Mouse (Mus musculus): Measurements from ENCODE around the gene Gm48552. TPM values are rescaled to one million over a fixed set of nuclear protein-coding genes. Genes with fewer than 3 reads are reported as not detected.

The Gm48552 gene
- 0.63 TPM in 1 of 2 replicates, not detected in the other for polyA plus RNA-seq (2014; fragmentation: Nextera tagmentation; extraction: Ambion mirVana)

- H3K9ac ChIP-seq (replicated peaks; ENCODE audit: low read length), result no peak within 1 kb of the TSS
Observed at GRCm38 (mm10) chr10:81388505-81389055, at the start of gene Gm48552. TSS of gene Gm48552 (plus strand) at chr10:81389005.

GRCm38 (mm10) chr10:81340551-81341332 lies 48.1 kb upstream of the Gm48552 start:
- ATAC-seq (replicated peaks; ENCODE audit: insufficient number of reproducible peaks, low FRiP score, low TSS enrichment, low read depth) (no peak), DNase-seq (ENCODE audit: low spot score) (no peak)
- no peaks in the 10 kb centered on the region for H3K9me3 ChIP-seq (replicated peaks; ENCODE audit: control insufficient read depth, low read length)
- H3K27ac ChIP-seq (replicated peaks; ENCODE audit: low read depth, low read length), result no peak overlapping the region
- WGBS, result 35% methylated on average over 17 of the region's 17 CpGs
- no peak overlapping the region for H3K9ac ChIP-seq (replicated peaks; ENCODE audit: low read length)
- no peaks in the 10 kb centered on the region; the same call in 1 of the 2 replicates for H3K36me3 ChIP-seq (replicated peaks; ENCODE audit: control insufficient read depth, insufficient read depth, low read depth, low read length)
- H3K27me3 ChIP-seq (ENCODE audit: control insufficient read depth, insufficient read depth, low read length), result peaks cover 34% of the 10 kb centered on the region
- no peak overlapping the region for H3K4me3 ChIP-seq (ENCODE audit: low read depth, low read length)
- H3K4me1 ChIP-seq (ENCODE audit: control insufficient read depth, insufficient read depth, low read length), result peaks cover 6% of the 10 kb centered on the region; the same call in 1 of the 2 replicates
- H3K4me2 ChIP-seq (ENCODE audit: low read depth, low read length), result no peak overlapping the region

More at GRCm38 (mm10) chr10:81388505-81389055, at the start of gene Gm48552:
- H3K36me3 ChIP-seq (replicated peaks; ENCODE audit: control insufficient read depth, insufficient read depth, low read depth, low read length), result peaks cover 7% of the 10 kb centered on the region
- no peak within 1 kb of the TSS for H3K4me2 ChIP-seq (ENCODE audit: low read depth, low read length)
- H3K4me3 ChIP-seq (ENCODE audit: low read depth, low read length), result no peak within 1 kb of the TSS
- no peaks in the 10 kb centered on the region for H3K27me3 ChIP-seq (ENCODE audit: control insufficient read depth, insufficient read depth, low read length)
- no peaks in the 10 kb centered on the region for H3K9me3 ChIP-seq (replicated peaks; ENCODE audit: control insufficient read depth, low read length)
- no peak for ATAC-seq (replicated peaks; ENCODE audit: insufficient number of reproducible peaks, low FRiP score, low TSS enrichment, low read depth)
- no peak for DNase-seq (ENCODE audit: low spot score)
- 91% methylated on average over 5 of the region's 5 CpGs for WGBS
- H3K27ac ChIP-seq (replicated peaks; ENCODE audit: low read depth, low read length), result no peak within 1 kb of the TSS
- no peaks in the 10 kb centered on the region; the same call in 1 of the 2 replicates for H3K4me1 ChIP-seq (ENCODE audit: control insufficient read depth, insufficient read depth, low read length)

GRCm38 (mm10) chr10:81341333-81341949 lies 47.4 kb upstream of the Gm48552 start:
- no peak overlapping the region for H3K4me2 ChIP-seq (ENCODE audit: low read depth, low read length)
- H3K9me3 ChIP-seq (replicated peaks; ENCODE audit: control insufficient read depth, low read length), result no peaks in the 10 kb centered on the region
- DNase-seq (ENCODE audit: low spot score) (peak; percentile 75), ATAC-seq (replicated peaks; ENCODE audit: insufficient number of reproducible peaks, low FRiP score, low TSS enrichment, low read depth) (no peak)
- peaks cover 34% of the 10 kb centered on the region for H3K27me3 ChIP-seq (ENCODE audit: control insufficient read depth, insufficient read depth, low read length)
- no peak overlapping the region for H3K4me3 ChIP-seq (ENCODE audit: low read depth, low read length)
- H3K36me3 ChIP-seq (replicated peaks; ENCODE audit: control insufficient read depth, insufficient read depth, low read depth, low read length), result no peaks in the 10 kb centered on the region; the same call in 1 of the 2 replicates
- peaks cover 6% of the 10 kb centered on the region; the same call in 1 of the 2 replicates for H3K4me1 ChIP-seq (ENCODE audit: control insufficient read depth, insufficient read depth, low read length)
- no peak overlapping the region for H3K27ac ChIP-seq (replicated peaks; ENCODE audit: low read depth, low read length)
- no peak overlapping the region for H3K9ac ChIP-seq (replicated peaks; ENCODE audit: low read length)
- WGBS, result 33% methylated on average over 16 of the region's 16 CpGs

- Histone ChIP-seq H3K27me3 (ENCODE audit: control insufficient read depth, insufficient read depth, low read length) (peaks cover 34% of the 10 kb centered on the region), H3K4me1 (ENCODE audit: control insufficient read depth, insufficient read depth, low read length) (peaks cover 6% of the 10 kb centered on the region; the same call in 1 of the 2 replicates), H3K27ac (replicated peaks; ENCODE audit: low read depth, low read length) (no peak within 1 kb of the TSS), H3K9me3 (replicated peaks; ENCODE audit: control insufficient read depth, low read length) (no peaks in the 10 kb centered on the region), H3K4me3 (ENCODE audit: low read depth, low read length) (peak within 1 kb of the TSS; percentile 40), H3K9ac (replicated peaks; ENCODE audit: low read length) (peak within 1 kb of the TSS; percentile 48), H3K4me2 (ENCODE audit: low read depth, low read length) (peak within 1 kb of the TSS; percentile 65), H3K36me3 (replicated peaks; ENCODE audit: control insufficient read depth, insufficient read depth, low read depth, low read length) (no peaks in the 10 kb centered on the region; the same call in 1 of the 2 replicates)
- no peak for ATAC-seq (replicated peaks; ENCODE audit: insufficient number of reproducible peaks, low FRiP score, low TSS enrichment, low read depth)
- 6% methylated on average over 49 of the region's 67 CpGs for WGBS
- no peak for DNase-seq (ENCODE audit: low spot score)
Observed at GRCm38 (mm10) chr10:81342686-81343505, 45.9 kb upstream of the Gm48552 start, which contains the start of gene Gipc3. TSS of gene Gipc3 (minus strand) at chr10:81343266.

- Histone ChIP-seq H3K36me3 (replicated peaks; ENCODE audit: control insufficient read depth, insufficient read depth, low read depth, low read length) (no peaks in the 10 kb centered on the region; the same call in none of the 2 replicates), H3K4me3 (ENCODE audit: low read depth, low read length) (no peak overlapping the region), H3K4me2 (ENCODE audit: low read depth, low read length) (no peak overlapping the region), H3K27ac (replicated peaks; ENCODE audit: low read depth, low read length) (no peak overlapping the region), H3K9ac (replicated peaks; ENCODE audit: low read length) (no peak overlapping the region), H3K27me3 (ENCODE audit: control insufficient read depth, insufficient read depth, low read length) (peaks cover 34% of the 10 kb centered on the region), H3K9me3 (replicated peaks; ENCODE audit: control insufficient read depth, low read length) (no peaks in the 10 kb centered on the region), H3K4me1 (ENCODE audit: control insufficient read depth, insufficient read depth, low read length) (peaks cover 12% of the 10 kb centered on the region)
- 56% methylated on average over 8 of the region's 8 CpGs for WGBS
- no peak for ATAC-seq (replicated peaks; ENCODE audit: insufficient number of reproducible peaks, low FRiP score, low TSS enrichment, low read depth)
- DNase-seq (ENCODE audit: low spot score), result no peak
Observed at GRCm38 (mm10) chr10:81344421-81345161, 44.2 kb upstream of the Gm48552 start.

GRCm38 (mm10) chr10:81345162-81345534 lies 43.7 kb upstream of the Gm48552 start:
- ATAC-seq (replicated peaks; ENCODE audit: insufficient number of reproducible peaks, low FRiP score, low TSS enrichment, low read depth), result no peak
- Histone ChIP-seq H3K27me3 (ENCODE audit: control insufficient read depth, insufficient read depth, low read length) (peaks cover 34% of the 10 kb centered on the region), H3K4me1 (ENCODE audit: control insufficient read depth, insufficient read depth, low read length) (peaks cover 12% of the 10 kb centered on the region), H3K4me2 (ENCODE audit: low read depth, low read length) (no peak overlapping the region), H3K27ac (replicated peaks; ENCODE audit: low read depth, low read length) (no peak overlapping the region), H3K4me3 (ENCODE audit: low read depth, low read length) (no peak overlapping the region), H3K36me3 (replicated peaks; ENCODE audit: control insufficient read depth, insufficient read depth, low read depth, low read length) (no peaks in the 10 kb centered on the region; the same call in none of the 2 replicates), H3K9me3 (replicated peaks; ENCODE audit: control insufficient read depth, low read length) (no peaks in the 10 kb centered on the region), H3K9ac (replicated peaks; ENCODE audit: low read length) (no peak overlapping the region)
- WGBS, result 84% methylated on average over 4 of the region's 4 CpGs
- DNase-seq (ENCODE audit: low spot score), result no peak

GRCm38 (mm10) chr10:81346453-81347067 lies 42.2 kb upstream of the Gm48552 start:
- peak overlapping the region; percentile 39 for H3K9ac ChIP-seq (replicated peaks; ENCODE audit: low read length)
- 8% methylated on average over 54 of the region's 55 CpGs for WGBS
- H3K4me3 ChIP-seq (ENCODE audit: low read depth, low read length), result peak overlapping the region; percentile 19; the same call in 1 of the 2 replicates
- H3K4me1 ChIP-seq (ENCODE audit: control insufficient read depth, insufficient read depth, low read length), result peaks cover 12% of the 10 kb centered on the region
- H3K36me3 ChIP-seq (replicated peaks; ENCODE audit: control insufficient read depth, insufficient read depth, low read depth, low read length), result no peaks in the 10 kb centered on the region; the same call in none of the 2 replicates
- H3K27ac ChIP-seq (replicated peaks; ENCODE audit: low read depth, low read length), result no peak overlapping the region
- peak overlapping the region; percentile 45 for H3K4me2 ChIP-seq (ENCODE audit: low read depth, low read length)
- peak; percentile 79 for DNase-seq (ENCODE audit: low spot score)
- peaks cover 28% of the 10 kb centered on the region for H3K27me3 ChIP-seq (ENCODE audit: control insufficient read depth, insufficient read depth, low read length)
- no peaks in the 10 kb centered on the region for H3K9me3 ChIP-seq (replicated peaks; ENCODE audit: control insufficient read depth, low read length)
- ATAC-seq (replicated peaks; ENCODE audit: insufficient number of reproducible peaks, low FRiP score, low TSS enrichment, low read depth), result no peak
